Mouse (Mus musculus): ENCODE results near the gene 6030452D12Rik. TPM values are rescaled to one million over a fixed set of nuclear protein-coding genes. Genes with fewer than 3 reads are reported as not detected.

The 6030452D12Rik gene
- polyA plus RNA-seq, 3 experiments from 2014 or later = not detected

Other genes starting within 250 kb of the 6030452D12Rik start
- gene Smpd3, start 162.5 kb upstream of the 6030452D12Rik start, polyA plus RNA-seq (2017; shearing (Covaris generic)) = not detected
- gene Zfp90, start 85.2 kb upstream of the 6030452D12Rik start, polyA plus RNA-seq (2017; shearing (Covaris generic)) = 1 to 10 TPM; 2.6 to 5.2 (median 3.6) TPM
- gene Cdh3, start 10.4 kb downstream of the 6030452D12Rik start, polyA plus RNA-seq (2017; shearing (Covaris generic)) = not detected
- 100 to 1,000 TPM in 1 of 3 experiments, 10 to 100 TPM in 2; 67.0 to 101 (median 94.0) TPM for gene Gm10073, start 72.9 kb downstream of the 6030452D12Rik start, polyA plus RNA-seq (2017; shearing (Covaris generic))
- 1 to 10 TPM in 2 of 3 experiments, under 1 TPM in 1; 0.26 to 2.4 (median 1.1) TPM for gene Cdh1, start 102.8 kb downstream of the 6030452D12Rik start, polyA plus RNA-seq (2017; shearing (Covaris generic))
- gene Tango6, start 182.5 kb downstream of the 6030452D12Rik start, polyA plus RNA-seq (2017; shearing (Covaris generic)) = 1 to 10 TPM; 2.7 to 9.7 (median 7.2) TPM